Mouse (Mus musculus): ENCODE data around the gene Lyst.
"Not testable (repeated sequence)": the region's sequence is repeated elsewhere in the genome, so short reads cannot be mapped to it uniquely, and the experiment has no call there.

Gene Lyst

DNA sequence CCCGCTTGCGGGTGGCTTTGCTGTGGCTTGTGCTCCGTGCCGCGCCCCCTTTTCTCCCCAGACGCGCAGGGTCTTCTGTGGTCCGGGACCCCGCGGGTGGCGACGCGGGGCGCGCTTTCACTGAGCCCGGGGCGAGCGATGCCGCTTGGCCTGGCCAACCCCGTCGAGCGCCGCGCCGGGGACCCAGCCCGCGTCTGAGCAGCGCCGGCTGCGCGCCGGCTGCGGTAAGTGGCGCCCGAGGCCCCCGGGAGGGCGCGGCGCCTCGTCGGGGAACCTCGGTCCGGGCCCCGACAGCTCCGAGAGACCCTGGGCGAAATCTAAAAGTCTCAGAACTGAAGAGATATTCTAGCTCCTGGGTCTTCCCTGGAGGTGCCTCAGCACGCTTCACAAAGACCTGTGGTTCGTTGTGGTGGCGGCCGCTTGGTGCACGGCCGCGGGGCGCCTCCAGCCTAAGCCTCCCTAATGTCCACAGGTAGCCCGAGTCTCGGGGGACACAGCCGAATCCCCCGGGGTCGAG, 194.3 kb downstream of the Lyst start:
- peak in 1 of 2 experiments; percentile 11 for DNase-seq

DNA sequence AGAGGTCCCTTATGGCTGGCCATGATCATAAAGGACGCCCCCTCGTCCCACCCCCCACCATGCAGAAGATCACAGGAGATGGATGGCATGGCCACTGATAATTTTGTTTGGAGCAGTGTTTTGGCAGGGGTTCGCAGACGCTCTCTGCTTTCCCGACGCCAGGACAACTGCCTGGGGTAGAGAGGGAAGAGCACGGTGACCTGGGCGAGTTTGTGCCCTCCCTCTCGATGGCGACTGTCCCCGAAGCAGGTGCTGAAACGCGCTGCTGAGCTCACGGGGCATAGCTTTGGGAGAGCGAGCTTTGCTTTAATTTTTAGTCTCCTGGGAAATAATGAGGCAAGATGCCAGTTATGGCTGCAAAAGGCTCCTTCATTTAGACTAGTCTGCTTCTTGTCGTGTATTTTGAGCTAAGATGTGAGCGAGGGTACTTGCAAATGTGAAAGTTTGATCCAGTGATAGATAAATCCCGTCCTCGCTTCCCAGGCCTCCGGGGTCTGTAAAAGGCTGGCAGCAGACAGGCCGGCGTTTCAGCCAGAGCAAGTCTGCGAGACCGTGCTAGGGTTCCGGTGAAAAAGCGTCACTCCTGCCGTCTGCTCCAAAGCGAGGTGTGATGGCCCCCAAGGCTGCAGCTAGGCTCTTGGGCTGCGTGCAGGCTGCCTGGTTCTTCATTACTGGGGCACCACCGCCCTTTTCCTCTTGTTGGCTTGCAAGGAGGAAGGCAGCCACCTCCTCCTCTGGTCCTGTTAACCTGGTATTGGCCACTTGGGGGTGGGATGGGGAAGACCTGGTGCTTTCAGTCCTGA, 195.0 kb downstream of the Lyst start:
- DNase-seq = peak; percentile 33 to 46

DNA sequence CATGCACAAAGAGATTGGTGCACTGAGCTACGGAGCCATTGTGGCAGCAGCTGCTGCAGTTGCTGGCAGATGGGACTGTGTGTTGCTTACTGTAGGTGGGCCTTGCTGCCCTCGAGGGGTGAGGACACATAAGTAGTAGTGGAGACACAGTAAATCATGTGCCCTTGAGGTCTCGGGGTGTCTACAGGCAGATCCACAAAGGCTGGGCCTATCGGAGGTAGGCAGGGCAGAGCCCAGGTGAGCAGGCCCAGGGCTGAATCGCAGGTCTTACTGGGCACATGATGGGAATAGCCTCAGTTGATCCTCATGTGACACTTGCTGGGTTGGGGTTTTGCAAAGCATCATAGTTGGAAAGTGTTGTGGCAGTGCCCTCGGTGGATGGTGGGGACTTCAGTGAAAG, 196.8 kb downstream of the Lyst start:
- no peak for DNase-seq

DNA sequence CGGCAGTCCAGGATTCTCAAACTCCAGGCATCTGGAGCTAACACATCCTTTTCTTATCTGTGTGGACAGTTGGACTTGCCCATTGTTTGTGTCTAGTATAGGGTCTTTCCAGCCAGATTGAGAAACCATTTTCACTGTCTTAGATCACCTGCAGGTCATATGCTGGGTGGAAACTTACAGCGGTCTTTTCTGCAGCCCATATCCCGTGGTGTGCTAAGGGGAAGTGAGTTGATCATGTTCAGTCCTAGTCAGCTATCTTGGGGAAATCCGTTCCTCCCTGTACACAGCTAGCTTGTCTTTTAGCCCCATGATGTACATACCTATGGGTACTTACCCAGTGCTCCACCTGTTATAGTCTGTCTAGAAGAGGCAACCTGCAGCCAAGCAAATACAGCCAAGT, 197.9 kb downstream of the Lyst start:
- DNase-seq = no peak

- no peak for DNase-seq
Observed at GRCm38 (mm10) chr13:13791981-13792380, 201.8 kb downstream of the Lyst start.

GRCm38 (mm10) chr13:13795166-13795832, 205.1 kb downstream of the Lyst start:
- DNase-seq = no peak

DNA sequence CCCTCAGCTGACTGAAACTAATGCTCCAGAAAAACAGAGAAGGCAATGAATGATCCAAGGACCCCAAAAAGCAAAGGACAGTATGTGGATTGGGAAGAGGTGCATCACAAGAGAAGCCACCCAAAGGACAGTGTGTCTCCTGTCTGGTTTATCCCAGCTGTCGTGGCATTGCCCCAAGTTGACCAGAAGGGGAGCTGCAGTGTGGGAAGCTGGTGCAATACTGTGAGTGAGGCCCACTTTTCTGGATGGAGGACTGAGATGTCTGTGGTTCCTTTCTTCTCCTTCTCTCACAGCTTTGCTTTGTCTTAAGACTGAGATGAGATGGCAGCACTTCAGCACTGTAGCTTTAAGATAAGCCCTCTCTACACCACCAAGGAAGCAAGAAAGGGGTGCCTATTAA, 205.9 kb downstream of the Lyst start:
- DNase-seq = no peak

DNA sequence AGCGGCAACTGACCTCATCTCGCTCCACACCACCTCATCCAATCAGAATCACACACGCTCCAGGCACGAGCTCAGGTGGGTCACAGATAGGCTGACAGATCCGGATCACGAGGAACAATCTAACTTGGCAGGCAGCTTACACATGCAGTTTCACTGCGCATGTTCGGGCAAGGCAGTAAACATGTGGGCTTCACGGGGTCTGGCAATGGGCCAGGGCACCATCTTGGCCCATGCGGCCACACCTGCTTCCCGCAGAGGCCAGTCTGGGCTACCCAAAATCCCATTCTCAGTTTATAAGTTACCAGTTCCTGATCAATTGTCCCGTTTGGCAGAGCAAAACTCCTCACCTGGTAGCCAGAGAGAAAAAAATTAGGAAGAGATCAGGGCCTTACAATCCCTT, 207.6 kb downstream of the Lyst start:
- DNase-seq = not testable (repeated sequence)

GRCm38 (mm10) chr13:13798775-13799174, 208.6 kb downstream of the Lyst start:
- DNase-seq = no peak

DNA sequence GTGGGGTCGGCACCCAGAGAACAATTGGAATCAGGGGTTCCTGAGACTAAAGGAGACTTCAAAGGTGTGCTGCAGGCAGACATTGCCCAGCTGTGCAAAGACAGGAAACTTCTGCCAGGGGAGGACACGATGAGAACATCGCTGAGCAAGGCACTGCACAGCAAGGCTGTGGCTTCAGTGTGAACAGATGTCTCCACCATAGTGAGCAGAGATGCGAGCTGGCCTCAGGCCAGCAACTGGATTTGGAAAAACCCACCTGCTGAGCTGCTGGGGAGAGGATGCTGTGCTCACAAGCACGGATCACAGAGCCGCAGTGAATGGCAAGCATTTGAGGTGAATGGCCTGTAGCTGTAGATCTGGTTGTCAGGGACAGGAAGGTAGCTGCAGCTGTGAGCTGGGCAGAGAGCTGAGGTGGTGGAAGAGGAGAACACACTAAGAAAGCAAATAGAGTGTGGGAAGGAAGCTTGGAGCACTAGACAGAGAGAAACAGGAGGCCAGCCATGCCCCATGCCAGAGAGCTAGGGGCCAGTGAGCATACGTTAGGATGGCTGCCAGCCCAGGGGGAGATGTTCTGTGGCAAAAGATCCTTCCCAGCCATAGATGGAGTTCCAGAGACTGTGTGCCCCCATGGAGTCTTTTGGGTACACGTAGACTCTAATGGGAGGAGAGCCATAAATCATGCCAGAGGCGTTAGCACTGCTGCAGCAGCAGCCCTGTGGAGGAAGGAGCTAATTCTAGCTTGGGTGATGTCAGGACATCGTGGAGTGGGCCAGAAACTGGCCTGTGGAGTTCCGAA, 218.3 kb downstream of the Lyst start:
- DNase-seq = no peak

- no peak for DNase-seq
Observed at GRCm38 (mm10) chr13:13810885-13811284, 220.7 kb downstream of the Lyst start.

DNA sequence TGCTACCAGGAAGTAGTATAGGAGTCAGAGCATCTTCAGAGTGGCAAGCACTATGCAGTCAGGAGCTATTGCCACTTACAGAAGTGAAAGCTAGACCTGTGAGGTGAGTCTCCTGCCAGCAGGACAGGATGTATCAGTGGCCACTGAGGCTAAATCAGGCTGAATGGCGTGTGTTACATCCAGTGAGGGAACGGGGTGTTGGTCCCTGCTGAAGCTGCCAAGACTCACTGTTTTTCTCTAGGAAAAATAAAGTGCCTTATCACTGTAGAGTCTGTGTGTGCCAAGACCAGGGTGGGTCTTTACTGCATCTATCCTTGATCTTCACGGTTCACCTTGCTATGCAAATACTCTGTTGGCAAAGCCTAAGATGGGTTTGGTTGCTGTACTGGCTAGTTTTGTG, 228.5 kb downstream of the Lyst start:
- no peak for DNase-seq

DNA sequence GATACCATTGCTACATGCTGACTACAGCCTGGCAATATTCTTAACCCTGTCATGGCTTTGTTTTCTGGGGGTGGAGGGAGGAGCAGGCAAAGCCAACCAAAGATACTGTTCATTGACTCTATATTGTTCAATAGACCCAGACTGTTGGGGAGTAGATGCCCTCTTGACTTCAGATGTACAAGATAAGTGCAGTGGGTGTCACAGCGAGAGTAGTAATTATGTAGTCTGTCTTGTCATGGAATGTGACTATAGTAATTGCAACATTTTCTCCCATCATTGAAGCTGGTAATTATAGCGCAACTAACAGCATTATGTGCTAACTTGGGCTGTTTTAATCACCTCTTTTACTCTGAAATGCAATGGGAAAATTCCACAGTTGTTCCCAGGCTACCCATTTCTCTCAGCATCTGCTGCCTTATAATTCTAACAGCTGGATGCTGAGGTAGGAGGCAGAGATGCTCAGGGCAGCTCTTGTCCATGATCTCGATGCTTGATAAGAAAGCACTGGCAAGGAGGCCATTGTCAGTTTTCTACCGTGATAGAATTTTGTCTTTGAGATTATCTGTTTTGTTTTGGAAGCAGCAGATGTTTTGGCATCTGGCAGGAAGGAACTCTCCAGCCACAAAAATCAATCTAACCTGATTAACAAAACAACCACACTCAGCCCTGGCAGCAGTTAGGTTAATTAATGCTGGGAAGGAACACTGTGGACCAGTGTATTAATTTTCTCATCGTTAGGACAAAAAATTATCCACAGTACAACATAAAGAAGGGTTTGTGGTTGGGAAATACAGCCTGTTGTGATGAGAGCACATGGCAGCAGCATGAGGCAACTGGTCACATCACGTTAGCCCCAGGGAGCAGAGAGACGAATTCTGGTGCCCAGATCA, 230.3 kb downstream of the Lyst start:
- no peak for DNase-seq

- no peak for DNase-seq
Observed at GRCm38 (mm10) chr13:13824946-13825345, 234.7 kb downstream of the Lyst start.

- DNase-seq = no peak
Observed at GRCm38 (mm10) chr13:13826533-13826932, 236.3 kb downstream of the Lyst start.

DNA sequence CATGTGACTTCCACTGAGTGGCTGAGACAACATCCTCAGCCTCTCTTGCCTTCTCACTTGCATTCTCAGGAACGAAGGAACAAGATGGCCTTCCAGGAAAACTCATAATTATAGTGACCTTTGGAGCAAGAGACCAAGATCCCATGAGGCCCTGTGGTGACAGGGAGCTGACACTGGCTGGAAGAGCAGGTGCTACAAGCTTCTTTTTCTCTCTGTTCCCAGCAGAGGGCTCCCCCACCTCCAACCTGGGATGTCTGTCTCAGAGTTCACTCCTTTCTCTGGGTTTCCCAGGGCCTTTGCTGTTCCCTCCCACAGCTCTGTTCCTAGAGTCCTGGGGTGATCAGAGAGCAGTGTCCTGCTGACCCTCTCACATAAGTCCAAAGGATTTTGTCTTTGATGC, 237.9 kb downstream of the Lyst start:
- no peak for DNase-seq
